Mouse (Mus musculus): ENCODE measurements around the gene Lyl1. TPM values are rescaled to one million over a fixed set of nuclear protein-coding genes. Genes with fewer than 3 reads are reported as not detected.

Lyl1 gene
- polyA plus RNA-seq, 1 experiment, result not detected

- Histone ChIP-seq H3K27me3 (ENCODE audit: control insufficient read depth, insufficient read depth, insufficient read length) (no peaks in the 10 kb centered on the region), H3K36me3 (ENCODE audit: control insufficient read depth, insufficient read depth) (peaks cover 37% of the 10 kb centered on the region), H3K4me3 (peak overlapping the region; percentile 11), H3K4me2 (ENCODE audit: low read depth) (peak overlapping the region; percentile 96), H3ac (ENCODE audit: control insufficient read depth, insufficient read length) (no peak overlapping the region), H3K79me2 (ENCODE audit: control insufficient read depth, insufficient read depth) (peaks cover 12% of the 10 kb centered on the region)
- TF ChIP-seq REST (IDR thresholded peaks at IDR 0.05; ENCODE audit: insufficient read depth, insufficient read length) (no peak), MYOG (IDR thresholded peaks at IDR 0.05; ENCODE audit: control insufficient read depth in 1 of 3, insufficient read depth in 1 of 3, insufficient read length in 2 of 3, low read depth in 2 of 3) (no peak)
Observed at GRCm38 (mm10) chr8:84723571-84723900, 22.3 kb downstream of the Lyl1 start.

- no peak overlapping the region for H3ac ChIP-seq (ENCODE audit: control insufficient read depth, insufficient read length)
- peaks cover 34% of the 10 kb centered on the region for H3K36me3 ChIP-seq (ENCODE audit: control insufficient read depth, insufficient read depth)
- peak overlapping the region; percentile 96 for H3K4me2 ChIP-seq (ENCODE audit: low read depth)
- TF ChIP-seq SRF (IDR thresholded peaks at IDR 0.05; ENCODE audit: control insufficient read depth, insufficient read length, low read depth) (no peak), CEBPB (IDR thresholded peaks at IDR 0.05; ENCODE audit: insufficient read depth, poor library complexity, severe bottlenecking) (no peak), MYOG (IDR thresholded peaks at IDR 0.05; ENCODE audit: control insufficient read depth in 1 of 3, insufficient read depth in 1 of 3, insufficient read length in 2 of 3, low read depth in 2 of 3) (peak in 2 of 3 experiments; percentile 63 to 77), POLR2AphosphoS2 (IDR thresholded peaks at IDR 0.05; ENCODE audit: insufficient read length, low read depth) (peak; percentile 33), REST (IDR thresholded peaks at IDR 0.05; ENCODE audit: insufficient read depth, insufficient read length) (no peak), MYOD1 (IDR thresholded peaks at IDR 0.05; ENCODE audit: control insufficient read depth in 1 of 3, insufficient read length in 2 of 3, low read depth in 2 of 3) (peak in 2 of 3 experiments; percentile 85 to 96), TCF3 (IDR thresholded peaks at IDR 0.05; ENCODE audit: insufficient read length, low read depth) (peak; percentile 84), MAX (IDR thresholded peaks at IDR 0.05; ENCODE audit: low read depth) (no peak), USF1 (IDR thresholded peaks at IDR 0.05; ENCODE audit: low read depth) (no peak), POLR2A (IDR thresholded peaks at IDR 0.05; ENCODE audit: insufficient read length, low read depth) (no peak), TCF12 (IDR thresholded peaks at IDR 0.05; ENCODE audit: insufficient read depth, poor library complexity, severe bottlenecking) (peak; percentile 18), E2F4 (IDR thresholded peaks at IDR 0.05; ENCODE audit: insufficient read depth) (no peak)
- H3K79me2 ChIP-seq (ENCODE audit: control insufficient read depth, insufficient read depth), result peaks cover 12% of the 10 kb centered on the region
- H3K4me3 ChIP-seq, result no peak overlapping the region
- no peaks in the 10 kb centered on the region for H3K27me3 ChIP-seq (ENCODE audit: control insufficient read depth, insufficient read depth, insufficient read length)
Observed at GRCm38 (mm10) chr8:84724683-84725082, 23.4 kb downstream of the Lyl1 start.

- Histone ChIP-seq H3K4me2 (ENCODE audit: low read depth) (peak overlapping the region; percentile 15), H3K36me3 (ENCODE audit: control insufficient read depth, insufficient read depth) (peaks cover 28% of the 10 kb centered on the region), H3K27me3 (ENCODE audit: control insufficient read depth, insufficient read depth, insufficient read length) (no peaks in the 10 kb centered on the region), H3K79me2 (ENCODE audit: control insufficient read depth, insufficient read depth) (peaks cover 12% of the 10 kb centered on the region), H3K4me3 (no peak overlapping the region), H3ac (ENCODE audit: control insufficient read depth, insufficient read length) (no peak overlapping the region)
- TF ChIP-seq CEBPB (IDR thresholded peaks at IDR 0.05; ENCODE audit: insufficient read depth, poor library complexity, severe bottlenecking), result no peak
- no peak for TF ChIP-seq POLR2AphosphoS2 (IDR thresholded peaks at IDR 0.05; ENCODE audit: insufficient read length, low read depth)
- TF ChIP-seq TCF3 (IDR thresholded peaks at IDR 0.05; ENCODE audit: insufficient read length, low read depth), result no peak
- no peak for TF ChIP-seq POLR2A (IDR thresholded peaks at IDR 0.05; ENCODE audit: insufficient read length, low read depth)
- no peak for TF ChIP-seq E2F4 (IDR thresholded peaks at IDR 0.05; ENCODE audit: insufficient read depth)
- TF ChIP-seq TCF12 (IDR thresholded peaks at IDR 0.05; ENCODE audit: insufficient read depth, poor library complexity, severe bottlenecking), result no peak
- no peak for TF ChIP-seq MYOG (IDR thresholded peaks at IDR 0.05; ENCODE audit: control insufficient read depth in 1 of 3, insufficient read depth in 1 of 3, insufficient read length in 2 of 3, low read depth in 2 of 3)
- no peak for TF ChIP-seq USF1 (IDR thresholded peaks at IDR 0.05; ENCODE audit: low read depth)
- no peak for TF ChIP-seq MAX (IDR thresholded peaks at IDR 0.05; ENCODE audit: low read depth)
- TF ChIP-seq MYOD1 (IDR thresholded peaks at IDR 0.05; ENCODE audit: control insufficient read depth in 1 of 3, insufficient read length in 2 of 3, low read depth in 2 of 3), result no peak
- no peak for TF ChIP-seq SRF (IDR thresholded peaks at IDR 0.05; ENCODE audit: control insufficient read depth, insufficient read length, low read depth)
- no peak for TF ChIP-seq REST (IDR thresholded peaks at IDR 0.05; ENCODE audit: insufficient read depth, insufficient read length)
Observed at GRCm38 (mm10) chr8:84725246-84725940, 24.1 kb downstream of the Lyl1 start.

- TF ChIP-seq REST (IDR thresholded peaks at IDR 0.05; ENCODE audit: insufficient read depth, insufficient read length) (no peak), CEBPB (IDR thresholded peaks at IDR 0.05; ENCODE audit: insufficient read depth, poor library complexity, severe bottlenecking) (0 out of 2 replicates have a peak, but pooled peaks have one; percentile 16)
- Histone ChIP-seq H3K4me2 (ENCODE audit: low read depth) (no peak overlapping the region), H3K4me3 (no peak overlapping the region), H3K27me3 (ENCODE audit: control insufficient read depth, insufficient read depth, insufficient read length) (no peaks in the 10 kb centered on the region), H3K36me3 (ENCODE audit: control insufficient read depth, insufficient read depth) (peaks cover 24% of the 10 kb centered on the region), H3K79me2 (ENCODE audit: control insufficient read depth, insufficient read depth) (peaks cover 12% of the 10 kb centered on the region), H3ac (ENCODE audit: control insufficient read depth, insufficient read length) (no peak overlapping the region)
Observed at GRCm38 (mm10) chr8:84725941-84726259, 24.6 kb downstream of the Lyl1 start.

- TF ChIP-seq MYOD1 (IDR thresholded peaks at IDR 0.05; ENCODE audit: control insufficient read depth in 1 of 3, insufficient read length in 2 of 3, low read depth in 2 of 3) (peak in 2 of 3 experiments; percentile 80 to 86), MYOG (IDR thresholded peaks at IDR 0.05; ENCODE audit: control insufficient read depth in 1 of 3, insufficient read depth in 1 of 3, insufficient read length in 2 of 3, low read depth in 2 of 3) (peak; percentile 35 to 94 (median 86)), E2F4 (IDR thresholded peaks at IDR 0.05; ENCODE audit: insufficient read depth) (no peak), TCF12 (IDR thresholded peaks at IDR 0.05; ENCODE audit: insufficient read depth, poor library complexity, severe bottlenecking) (peak; percentile 40), SRF (IDR thresholded peaks at IDR 0.05; ENCODE audit: control insufficient read depth, insufficient read length, low read depth) (no peak), MAX (IDR thresholded peaks at IDR 0.05; ENCODE audit: low read depth) (no peak)
- Histone ChIP-seq H3K27me3 (ENCODE audit: control insufficient read depth, insufficient read depth, insufficient read length) (no peaks in the 10 kb centered on the region), H3ac (ENCODE audit: control insufficient read depth, insufficient read length) (no peak overlapping the region), H3K79me2 (ENCODE audit: control insufficient read depth, insufficient read depth) (peaks cover 24% of the 10 kb centered on the region), H3K4me3 (no peak overlapping the region), H3K36me3 (ENCODE audit: control insufficient read depth, insufficient read depth) (peaks cover 13% of the 10 kb centered on the region), H3K4me2 (ENCODE audit: low read depth) (peak overlapping the region; percentile 52)
Observed at GRCm38 (mm10) chr8:84728474-84728873, 27.2 kb downstream of the Lyl1 start.

Measured in myocyte (in vitro differentiated cells).